In the genomic region with DNA sequence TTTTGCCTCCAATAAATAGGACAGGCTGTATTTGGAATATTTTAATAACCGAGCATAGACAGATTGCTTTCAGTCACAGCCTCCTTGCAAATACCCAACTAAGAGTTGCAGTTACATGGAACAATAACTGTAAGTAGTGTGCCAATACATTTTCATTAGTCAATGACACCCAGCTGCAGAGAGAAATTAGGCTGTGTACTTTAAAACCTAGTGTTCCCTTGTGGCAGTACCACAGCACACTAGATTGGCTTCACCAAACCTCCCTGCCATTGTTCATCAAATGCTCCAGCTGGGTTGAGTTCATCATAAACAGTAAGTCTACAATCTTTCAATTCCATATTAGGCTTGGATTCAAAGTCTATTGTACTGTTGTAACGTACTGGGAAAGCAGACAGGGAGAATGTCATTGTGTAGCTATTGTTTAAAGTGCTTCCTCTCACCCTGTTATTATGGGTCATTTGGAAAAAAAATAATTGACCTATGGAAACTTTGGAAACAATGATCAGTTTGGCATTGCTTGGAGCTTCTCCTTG, we compare ENCODE assay signal across 20 mouse cellular contexts.
"Had no signal": no experiment of that assay in that cellular context is flagged by ENCODE, and none has a peak within 500 bp of the region (broad histone marks: within the 10 kb centered on the region; RNA-seq: fewer than 3 reads in every experiment).

No protein-coding gene starts in this region.

- H3K4me2 ChIP-seq: limb, embryonic 12.5 days; limb, embryonic 15.5 days; liver, embryonic 11.5 days; lung, embryonic 14.5 days; midbrain, embryonic 12.5 days; midbrain, embryonic 15.5 days; neural tube, embryonic 12.5 days; neural tube, embryonic 15.5 days had no signal

- H3K9me3 ChIP-seq: limb, embryonic 12.5 days; limb, embryonic 15.5 days; midbrain, embryonic 12.5 days; midbrain, embryonic 15.5 days; neural tube, embryonic 12.5 days; neural tube, embryonic 15.5 days had no signal

- ATAC-seq: liver, postnatal 0 days; lung, postnatal 0 days; midbrain, embryonic 15.5 days had no signal

- DNase-seq: kidney, postnatal 25 days; left cerebral cortex, postnatal 4 days; liver, postnatal 0 days; lung, embryonic 14.5 days; right cerebral cortex, postnatal 25 days; spleen, adult 18-20 months; thymus, adult 18-20 months; thymus, postnatal 36 days had no signal

- H3K36me3 ChIP-seq: limb, embryonic 12.5 days; limb, embryonic 15.5 days; midbrain, embryonic 12.5 days; midbrain, embryonic 15.5 days; neural tube, embryonic 12.5 days; neural tube, embryonic 15.5 days had no signal

- H3K27me3 ChIP-seq: limb, embryonic 12.5 days; limb, embryonic 15.5 days; midbrain, embryonic 12.5 days; midbrain, embryonic 15.5 days; neural tube, embryonic 12.5 days; neural tube, embryonic 15.5 days had no signal

- H3K9ac ChIP-seq: limb, embryonic 12.5 days; limb, embryonic 15.5 days; liver, embryonic 14.5 days; liver, postnatal 0 days; lung, embryonic 14.5 days; midbrain, embryonic 12.5 days; midbrain, embryonic 15.5 days; neural tube, embryonic 12.5 days; neural tube, embryonic 15.5 days had no signal

- H3K27ac ChIP-seq: kidney, postnatal 0 days; layer of hippocampus, adult 2 months; limb, embryonic 12.5 days; limb, embryonic 15.5 days; liver, embryonic 14.5 days; macrophage; midbrain, embryonic 12.5 days; midbrain, embryonic 15.5 days; neural tube, embryonic 12.5 days; neural tube, embryonic 15.5 days had no signal

- H3K4me1 ChIP-seq: limb, embryonic 12.5 days; limb, embryonic 15.5 days; midbrain, embryonic 12.5 days; midbrain, embryonic 15.5 days; neural tube, embryonic 12.5 days; neural tube, embryonic 15.5 days had no signal

- H3K4me3 ChIP-seq: layer of hippocampus, adult 2 months; limb, embryonic 12.5 days; limb, embryonic 15.5 days; midbrain, embryonic 12.5 days; midbrain, embryonic 15.5 days; neural tube, embryonic 12.5 days; neural tube, embryonic 15.5 days had no signal
